8 mouse cellular contexts compared by ENCODE assay signal in the genomic region with DNA sequence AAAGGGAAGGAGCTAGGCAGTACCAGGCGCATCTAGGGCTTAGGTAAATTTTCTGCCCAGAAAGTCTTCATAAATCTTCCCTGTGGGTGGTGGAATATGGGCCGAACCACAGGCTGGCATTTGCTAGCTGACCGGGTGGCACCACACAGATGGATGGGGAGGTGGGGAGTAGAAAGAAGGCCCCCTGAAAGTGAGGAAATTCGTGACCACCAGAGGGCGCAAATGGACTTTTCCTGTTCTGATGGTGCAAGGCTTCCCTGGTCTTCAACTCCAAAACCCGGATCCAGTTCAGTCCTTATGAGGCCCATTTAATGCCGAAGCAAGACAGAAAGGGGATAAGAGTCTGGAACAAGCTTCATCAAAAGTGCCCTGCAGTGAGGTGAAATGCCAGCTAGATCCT. TPM values are rescaled to one million over a fixed set of nuclear protein-coding genes. Genes with fewer than 3 reads are reported as not detected.
DNase-seq lines count a peak whose midpoint lies in the region; ATAC-seq and TF ChIP-seq lines count a peak whose summit lies in the region.

No protein-coding gene starts in this region.

- H3K9me3 ChIP-seq in heart, postnatal 0 days (replicated peaks; ENCODE audit: control insufficient read depth, low read length), result no peaks in the 10 kb centered on the region
- H3K9me3 ChIP-seq in midbrain, postnatal 0 days (ENCODE audit: low read length), result no peaks in the 10 kb centered on the region

- H3K4me1 ChIP-seq in heart, postnatal 0 days (ENCODE audit: control insufficient read depth, insufficient read depth), result peaks cover 20% of the 10 kb centered on the region
- peaks cover 14% of the 10 kb centered on the region; the same call in 1 of the 2 replicates for H3K4me1 ChIP-seq in midbrain, postnatal 0 days (ENCODE audit: insufficient read depth, low read length)

- no peak overlapping the region for H3K4me2 ChIP-seq in heart, postnatal 0 days (ENCODE audit: low read depth, low read length)
- H3K4me2 ChIP-seq in midbrain, postnatal 0 days (ENCODE audit: low read depth, low read length, poor library complexity, severe bottlenecking), result no peak overlapping the region

- H3K27me3 ChIP-seq in heart, postnatal 0 days (ENCODE audit: control insufficient read depth, insufficient read depth, low read length), result no peaks in the 10 kb centered on the region
- no peaks in the 10 kb centered on the region for H3K27me3 ChIP-seq in midbrain, postnatal 0 days (ENCODE audit: insufficient read depth, low read length)

- peak; percentile 48 for ATAC-seq in common myeloid progenitor, adult 5-6 weeks (replicated peaks; ENCODE audit: low read depth, poor library complexity, severe bottlenecking)
- no peak for ATAC-seq in heart, postnatal 0 days (ENCODE audit: insufficient read depth, low read depth)
- ATAC-seq in midbrain, postnatal 0 days (ENCODE audit: low FRiP score), result no peak

- no peak overlapping the region for H3K9ac ChIP-seq in heart, postnatal 0 days (replicated peaks; ENCODE audit: low read depth, low read length)
- peak overlapping the region; percentile 30; the same call in 1 of the 2 replicates for H3K9ac ChIP-seq in midbrain, postnatal 0 days (replicated peaks; ENCODE audit: low read length, poor library complexity, severe bottlenecking)

- H3K4me3 ChIP-seq in heart, postnatal 0 days (ENCODE audit: low read depth, low read length), result no peak overlapping the region
- no peak overlapping the region for H3K4me3 ChIP-seq in midbrain, postnatal 0 days (ENCODE audit: low read depth, low read length)

- no peak overlapping the region for H3K27ac ChIP-seq in heart, postnatal 0 days (ENCODE audit: low read depth)
- no peak overlapping the region for H3K27ac ChIP-seq in midbrain, postnatal 0 days (ENCODE audit: low read depth, low read length)

- no peaks in the 10 kb centered on the region for H3K36me3 ChIP-seq in heart, postnatal 0 days (replicated peaks; ENCODE audit: control insufficient read depth, insufficient read depth, low read length)
- no peaks in the 10 kb centered on the region for H3K36me3 ChIP-seq in midbrain, postnatal 0 days (ENCODE audit: insufficient read depth, low read length)

- DNase-seq in heart, adult 18-20 months, result peak; percentile 55 to 85
- DNase-seq in heart, postnatal 25 days (ENCODE audit: low spot score), result no peak
- DNase-seq in T-cell, adult 2 months (ENCODE audit: low spot score), result peak; percentile 55
- DNase-seq in heart, postnatal 0 days (ENCODE audit: low spot score), result no peak
- peak; percentile 63 to 67 for DNase-seq in layer of hippocampus, postnatal 36 days
- DNase-seq in midbrain, postnatal 0 days (ENCODE audit: low spot score), result peak; percentile 78
- DNase-seq in telencephalon, adult 2 months (ENCODE audit: low read depth, low spot score), result peak; percentile 62

- TF ChIP-seq CTCF in heart, postnatal 0 days (IDR thresholded peaks at IDR 0.05; ENCODE audit: low read depth), result peak; percentile 59
- peak; percentile 83 for TF ChIP-seq CTCF in midbrain, postnatal 0 days (IDR thresholded peaks at IDR 0.05)

- TF ChIP-seq EP300 in heart, postnatal 0 days (IDR thresholded peaks at IDR 0.05; ENCODE audit: low read depth), result no peak

- intact Hi-C loops in heart, postnatal 25 days (cut with DNase I), result loop anchor here (1.0 kb wide), 1 partner anchor 245 kb away; no protein-coding TSS in a partner anchor

- WGBS in heart, postnatal 0 days, result 7% methylated on average over 7 of the region's 7 CpGs
- WGBS in midbrain, postnatal 0 days, result 11% methylated on average over 7 of the region's 7 CpGs

RNA-seq across cellular contexts. Expression of a gene that starts 2.7 kb away (rescaled TPM):
- total RNA-seq in heart, adult 18-20 months (2021), result 100 to 1,000 TPM; 131 to 138 TPM
- total RNA-seq in heart, postnatal 25 days (2021), result 100 to 1,000 TPM; 133 TPM
- total RNA-seq in common myeloid progenitor, adult 5-6 weeks (2017), result 109 and 127 TPM in 2 replicates
- 100 and 126 TPM in 2 replicates for total RNA-seq in heart, postnatal 0 days (2014; rRNA removed; ENCODE audit: low replicate concordance)
- polyA plus RNA-seq in heart, postnatal 0 days (2015; fragmentation: Nextera tagmentation; extraction: Ambion mirVana), result 25.9 and 31.2 TPM in 2 replicates
- total RNA-seq in layer of hippocampus, postnatal 36 days (2021), result 100 to 1,000 TPM; 282 to 292 TPM
- total RNA-seq in midbrain, postnatal 0 days (2014; rRNA removed), result 271 and 313 TPM in 2 replicates
- 52.1 and 60.3 TPM in 2 replicates for polyA plus RNA-seq in midbrain, postnatal 0 days (2015; fragmentation: Nextera tagmentation; extraction: Ambion mirVana)

Comparison
In these comparisons a context has a peak if more than half of its experiments do, and no peak if none do; other contexts are left out.
1. DNase-seq: peak in heart, adult 18-20 months (2 of 2), T-cell, adult 2 months (single experiment), layer of hippocampus, postnatal 36 days (2 of 2), midbrain, postnatal 0 days (single experiment) and telencephalon, adult 2 months (single experiment); none in heart, postnatal 25 days (single experiment) and heart, postnatal 0 days (single experiment).